Mouse (Mus musculus) thymus, adult 2 months (tissue): ENCODE data around the gene Prmt3.

Source experiments
- CTCF ChIP-seq: fragments of 200-500 bp; IDR thresholded peaks from 2 replicates; pipeline ENCODE4 v1.5.1; 2012; ENCODE audit warnings: mild to moderate bottlenecking, control low read depth, low read length, moderate library complexity, borderline replicate concordance; ENCODE audit not compliant: control insufficient read depth, poor library complexity, insufficient read depth; ENCODE audit errors: extremely low read depth
- POLR2A ChIP-seq: fragments of 200-500 bp; IDR thresholded peaks from 2 replicates; pipeline ENCODE4 v1.6.1; 2012; ENCODE audit warnings: mild to moderate bottlenecking, low read length, control low read depth, moderate library complexity; ENCODE audit not compliant: control insufficient read depth, poor library complexity, insufficient read depth; ENCODE audit errors: extremely low read depth

DNA sequence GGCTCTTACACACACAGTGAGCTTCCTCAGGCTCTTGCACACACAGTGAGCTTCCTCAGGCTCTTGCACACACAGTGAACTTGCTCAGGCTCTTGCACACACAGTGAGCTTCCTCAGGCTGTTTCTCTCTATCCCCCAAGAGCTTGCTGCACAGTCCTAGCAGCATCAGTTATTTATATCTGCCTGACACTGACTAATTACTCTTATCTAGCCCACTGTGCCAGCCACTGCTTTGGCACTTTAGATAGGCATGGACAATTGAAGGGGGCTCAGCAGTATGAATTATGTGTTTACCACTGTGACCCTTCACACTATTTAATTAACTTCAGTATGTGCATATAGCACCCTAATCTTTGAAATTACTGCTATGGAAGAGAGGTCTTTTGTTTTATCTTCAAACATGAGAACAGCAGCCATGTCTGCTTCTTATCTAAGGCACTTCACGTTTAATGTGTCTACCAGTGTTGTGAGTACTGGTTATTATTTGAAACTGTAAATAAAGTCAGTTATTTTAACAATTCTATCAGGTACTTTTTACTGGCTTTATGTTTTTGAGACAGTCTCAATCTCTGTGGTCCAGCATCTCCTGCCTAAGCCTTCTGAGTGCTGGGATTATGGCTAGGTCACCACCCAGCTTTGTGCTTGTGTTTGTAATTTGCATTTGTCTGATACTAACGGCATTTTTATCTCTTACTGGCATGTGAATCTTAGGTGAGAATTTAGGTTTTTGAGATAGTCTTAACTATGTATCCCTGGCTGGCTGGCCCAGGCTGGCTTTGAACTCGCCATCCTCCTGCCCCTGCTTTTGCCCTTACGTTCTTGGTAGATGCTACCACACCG lies 75.4 kb downstream of the Prmt3 start:
- TF ChIP-seq POLR2A = no peak
- TF ChIP-seq CTCF = no peak
